Mouse (Mus musculus): ENCODE data around the gene Rimbp2. TPM values are rescaled to one million over a fixed set of nuclear protein-coding genes. Genes with fewer than 3 reads are reported as not detected.
"Not testable (repeated sequence)": the region's sequence is repeated elsewhere in the genome, so short reads cannot be mapped to it uniquely, and the experiment has no call there.

Rimbp2 gene
- polyA plus RNA-seq (2015; fragmentation: Nextera tagmentation; extraction: Ambion mirVana) = 0.98 and 1.5 TPM in 2 replicates

DNA sequence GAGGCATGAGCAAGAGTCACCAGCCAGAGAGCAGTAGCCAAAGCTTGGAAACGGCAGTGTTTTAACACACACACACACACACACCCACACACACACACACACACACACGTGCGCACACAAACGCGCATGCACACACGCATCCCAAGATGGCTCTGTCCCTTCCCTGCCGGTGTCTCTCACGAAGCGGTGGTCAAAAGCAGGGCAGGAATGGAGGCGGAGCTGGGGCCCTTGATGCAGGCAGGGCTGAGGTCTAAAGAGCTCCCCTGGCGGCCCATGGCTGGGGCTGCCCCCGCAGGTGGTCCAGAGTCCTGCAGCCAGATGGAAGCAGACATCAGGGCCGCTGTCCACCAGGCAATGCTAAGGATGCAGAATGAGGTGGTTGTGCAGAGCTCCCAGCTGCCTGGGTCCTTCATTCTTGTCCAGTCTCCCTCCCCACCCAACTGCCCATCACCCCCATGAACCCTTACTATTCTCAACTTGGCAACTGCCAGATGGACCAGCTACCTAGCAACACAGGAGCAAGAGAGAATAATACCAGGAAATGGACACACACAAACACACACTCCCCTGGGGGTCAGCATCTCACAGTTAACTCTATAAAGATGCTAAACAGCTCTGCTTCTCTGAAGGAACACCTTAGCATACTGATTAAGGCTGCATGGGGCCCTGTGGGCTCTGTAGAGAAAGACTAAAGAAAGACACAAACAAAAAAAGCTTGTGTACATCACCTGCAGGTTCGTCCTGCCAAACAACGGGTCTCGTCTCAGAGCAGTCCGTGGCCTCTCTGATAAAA, at the start of gene Rimbp2:
Rimbp2 (minus strand) TSS at position 209 of the 793 bp plus-strand sequence.
- 12% methylated on average over 17 of the region's 17 CpGs for WGBS
- 0 out of 2 replicates have a peak within 1 kb of the TSS, but pooled peaks have one; percentile 15 for H3K9ac ChIP-seq
- H3K36me3 ChIP-seq = no peaks in the 10 kb centered on the region
- ATAC-seq = peak; percentile 70
- no peaks in the 10 kb centered on the region; the same call in 1 of the 2 replicates for H3K4me1 ChIP-seq (replicated peaks)
- no peaks in the 10 kb centered on the region for H3K27me3 ChIP-seq (replicated peaks)
- H3K4me2 ChIP-seq (replicated peaks) = peak within 1 kb of the TSS; percentile 66
- H3K9me3 ChIP-seq = no peaks in the 10 kb centered on the region
- H3K4me3 ChIP-seq (replicated peaks) = peak within 1 kb of the TSS; percentile 25
- no peak within 1 kb of the TSS for H3K27ac ChIP-seq

DNA sequence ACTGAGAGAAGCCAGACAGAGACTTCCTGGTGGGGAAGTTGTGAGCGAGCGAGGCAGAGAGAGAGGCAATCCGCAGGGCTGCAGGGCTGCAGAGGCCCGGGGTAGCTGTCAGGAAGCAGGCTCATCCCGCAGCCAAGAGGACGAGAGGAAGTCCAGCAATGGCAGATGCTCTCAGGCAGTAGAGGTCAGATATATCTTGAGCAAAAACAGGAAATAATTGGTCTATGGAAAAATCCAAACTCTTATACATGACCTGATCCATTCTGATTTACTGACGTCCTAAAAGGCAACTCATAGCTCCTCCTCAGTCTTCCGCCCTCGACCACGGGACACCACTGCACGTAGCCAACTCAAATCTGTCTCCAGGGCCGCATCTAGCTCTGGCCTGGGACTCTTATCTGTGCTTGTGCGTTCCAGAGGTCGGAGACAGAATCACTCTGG, 49.3 kb upstream of the Rimbp2 start:
- Histone ChIP-seq H3K4me2 (replicated peaks) (0 out of 2 replicates have a peak overlapping the region, but pooled peaks have one; percentile 17), H3K9ac (no peak overlapping the region), H3K4me3 (replicated peaks) (no peak overlapping the region), H3K4me1 (replicated peaks) (peaks cover 24% of the 10 kb centered on the region), H3K36me3 (peaks cover 3% of the 10 kb centered on the region; the same call in 1 of the 2 replicates), H3K9me3 (no peaks in the 10 kb centered on the region), H3K27me3 (replicated peaks) (no peaks in the 10 kb centered on the region), H3K27ac (peak overlapping the region; percentile 68)
- WGBS = 42% methylated on average over 14 of the region's 14 CpGs
- ATAC-seq = peak; percentile 49

DNA sequence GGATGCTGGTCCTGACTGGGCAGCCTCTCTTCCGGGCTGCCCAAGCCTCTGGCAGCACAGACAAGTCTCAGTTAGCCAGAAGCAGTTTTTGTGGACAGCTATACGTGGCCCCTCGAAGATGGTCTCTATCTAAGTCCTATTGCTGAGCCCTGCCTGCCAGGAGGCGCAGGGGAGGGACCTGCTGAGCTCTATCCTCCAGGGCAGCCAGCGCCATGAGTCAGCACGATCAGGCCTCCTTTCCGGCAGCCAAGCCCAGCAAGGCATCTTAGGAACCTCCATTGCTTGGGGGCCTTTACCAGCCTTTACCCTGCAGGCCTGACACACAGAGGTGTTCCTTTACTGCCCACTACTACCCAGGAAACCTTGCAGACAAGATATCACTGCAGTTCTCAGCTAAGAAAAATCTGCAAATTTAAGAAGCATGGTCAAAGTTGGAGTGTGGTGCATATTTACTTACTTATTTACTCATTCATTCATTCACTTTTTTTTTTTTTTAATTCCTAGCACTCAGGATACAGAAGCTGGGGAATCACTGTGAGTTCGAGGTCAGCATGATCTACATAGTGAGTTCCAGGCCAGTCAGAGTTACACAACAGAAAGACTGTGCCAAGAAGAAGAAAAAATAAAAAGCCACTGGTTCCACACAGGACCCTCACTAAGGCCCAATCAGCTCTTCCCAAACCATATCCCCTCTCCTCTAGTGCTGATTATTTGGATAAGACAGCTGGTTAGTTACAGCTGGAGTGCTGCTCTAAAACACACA, 47.6 kb upstream of the Rimbp2 start:
- Histone ChIP-seq H3K36me3 (peaks cover 3% of the 10 kb centered on the region; the same call in 1 of the 2 replicates), H3K9ac (no peak overlapping the region), H3K27me3 (replicated peaks) (no peaks in the 10 kb centered on the region), H3K4me1 (replicated peaks) (peaks cover 20% of the 10 kb centered on the region), H3K4me3 (replicated peaks) (no peak overlapping the region), H3K4me2 (replicated peaks) (no peak overlapping the region), H3K27ac (no peak overlapping the region), H3K9me3 (no peaks in the 10 kb centered on the region)
- peak; percentile 67; the same call in 1 of the 2 replicates for ATAC-seq
- 54% methylated on average over 8 of the region's 8 CpGs for WGBS

DNA sequence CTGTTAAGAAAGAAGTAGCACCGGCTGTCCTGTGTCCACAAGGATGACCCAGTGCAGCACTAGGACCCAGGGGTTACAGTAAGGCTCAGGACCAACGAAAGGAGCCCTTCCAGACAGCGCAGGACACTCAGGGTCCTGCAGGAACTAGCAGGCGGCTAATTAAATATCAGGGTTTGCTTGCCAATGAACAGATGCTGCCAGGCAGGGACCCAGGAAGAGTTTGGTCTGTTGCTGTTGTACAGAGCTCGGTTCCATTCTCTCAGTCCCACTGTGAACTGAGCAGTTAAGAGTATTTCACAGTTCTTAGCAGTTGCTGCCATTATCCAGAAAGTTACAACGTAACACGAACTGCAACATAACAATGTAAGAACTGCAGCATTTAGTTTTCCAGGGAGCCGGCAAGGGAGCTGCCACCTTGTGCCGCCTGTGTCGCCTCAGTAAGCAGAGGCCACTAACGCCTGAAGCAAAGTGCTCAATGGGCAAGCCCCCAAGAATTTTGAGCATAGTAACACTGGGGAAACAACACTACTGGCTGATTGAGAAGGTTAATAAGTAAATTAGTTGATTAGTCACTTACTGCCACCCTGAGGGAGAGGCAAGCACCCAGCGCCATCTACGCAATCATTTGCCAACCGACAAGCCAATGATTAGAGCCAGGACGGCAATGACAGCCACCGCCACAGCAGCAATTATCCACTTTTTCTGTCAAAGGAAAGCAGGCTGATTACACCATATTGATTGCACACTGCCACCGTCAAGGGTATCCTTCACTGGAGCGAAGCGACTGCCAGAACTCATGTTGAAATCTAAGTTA, 34.1 kb upstream of the Rimbp2 start:
- Histone ChIP-seq H3K4me3 (replicated peaks) (no peak overlapping the region), H3K9me3 (no peaks in the 10 kb centered on the region), H3K4me1 (replicated peaks) (no peaks in the 10 kb centered on the region), H3K27me3 (replicated peaks) (no peaks in the 10 kb centered on the region), H3K9ac (no peak overlapping the region), H3K36me3 (peaks cover 9% of the 10 kb centered on the region; the same call in 1 of the 2 replicates), H3K4me2 (replicated peaks) (no peak overlapping the region), H3K27ac (no peak overlapping the region)
- ATAC-seq = no peak
- whole genome bisulfite sequencing = 79% methylated on average over 19 of the region's 19 CpGs

DNA sequence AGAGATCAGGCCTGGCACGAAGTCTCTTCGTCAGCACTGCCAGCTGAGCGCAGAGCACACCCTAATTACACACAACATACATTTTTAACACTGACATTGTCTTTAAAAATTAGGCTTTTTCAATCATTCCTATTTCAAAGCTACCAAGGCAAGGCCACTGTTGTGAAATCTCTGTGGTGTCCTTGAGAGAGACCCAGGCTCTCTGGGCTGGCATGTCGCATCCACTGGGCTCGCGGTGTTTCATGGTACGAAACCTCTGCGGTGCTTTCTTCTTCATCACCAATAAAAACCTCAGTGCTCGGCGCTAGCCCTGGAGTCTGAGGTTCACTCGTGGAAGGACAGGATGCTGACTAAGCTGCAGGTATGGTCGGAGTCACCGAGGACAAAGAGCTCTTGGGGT, 32.7 kb upstream of the Rimbp2 start:
- no peaks in the 10 kb centered on the region for H3K27me3 ChIP-seq (replicated peaks)
- 94% methylated on average over 13 of the region's 13 CpGs for WGBS
- no peak for ATAC-seq
- no peak overlapping the region for H3K9ac ChIP-seq
- H3K4me3 ChIP-seq (replicated peaks) = no peak overlapping the region
- 0 out of 2 replicates have a peak, but pooled peaks cover 2% of the 10 kb centered on the region for H3K4me1 ChIP-seq (replicated peaks)
- no peaks in the 10 kb centered on the region for H3K9me3 ChIP-seq
- H3K4me2 ChIP-seq (replicated peaks) = no peak overlapping the region
- H3K36me3 ChIP-seq = peaks cover 4% of the 10 kb centered on the region; the same call in 1 of the 2 replicates
- H3K27ac ChIP-seq = no peak overlapping the region

DNA sequence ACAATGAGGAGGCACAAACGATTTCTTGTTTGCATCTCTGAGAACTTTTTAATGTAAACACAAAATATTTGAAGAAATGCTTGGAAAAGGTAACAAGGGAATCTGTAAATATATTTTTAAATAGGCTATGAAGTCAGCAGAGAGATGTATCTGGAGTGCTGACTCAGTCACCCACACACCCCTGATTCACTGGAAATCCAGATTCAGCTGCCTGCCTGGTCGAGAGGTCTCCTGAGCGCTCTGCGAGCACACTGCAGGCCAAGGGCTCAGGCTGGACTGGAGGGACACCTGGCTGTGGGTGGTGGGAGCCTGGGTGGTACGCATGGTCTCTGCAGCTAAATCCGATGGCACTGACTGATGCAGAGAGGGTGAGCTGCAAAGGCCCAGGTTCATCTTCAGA, 31.2 kb upstream of the Rimbp2 start:
- H3K9me3 ChIP-seq = no peaks in the 10 kb centered on the region
- no peaks in the 10 kb centered on the region; the same call in 1 of the 2 replicates for H3K36me3 ChIP-seq
- no peak overlapping the region for H3K4me3 ChIP-seq (replicated peaks)
- 0 out of 2 replicates have a peak, but pooled peaks cover 2% of the 10 kb centered on the region for H3K4me1 ChIP-seq (replicated peaks)
- ATAC-seq = no peak
- no peak overlapping the region for H3K27ac ChIP-seq
- H3K4me2 ChIP-seq (replicated peaks) = no peak overlapping the region
- no peak overlapping the region for H3K9ac ChIP-seq
- no peaks in the 10 kb centered on the region for H3K27me3 ChIP-seq (replicated peaks)
- WGBS = 86% methylated on average over 6 of the region's 6 CpGs

DNA sequence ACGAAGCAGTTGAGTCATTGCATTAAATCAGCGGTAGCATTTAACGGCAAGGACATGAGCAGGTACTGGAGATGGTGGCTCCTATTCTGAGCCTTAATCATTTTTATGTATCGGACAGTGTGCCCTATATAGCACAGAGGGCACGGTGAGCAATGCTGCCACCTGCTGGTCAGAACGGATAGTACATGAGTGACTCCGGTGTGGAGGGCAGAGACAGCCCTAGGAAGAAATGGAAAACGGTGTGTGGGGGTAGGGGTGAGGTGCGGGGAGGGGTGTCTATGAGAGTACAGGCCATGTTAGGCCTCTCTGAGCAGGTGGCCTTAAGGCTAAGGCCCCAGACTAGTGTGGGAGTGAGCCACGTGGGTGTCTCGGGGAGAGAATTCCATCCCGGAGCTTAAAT, 28.3 kb upstream of the Rimbp2 start:
- Histone ChIP-seq H3K9ac (no peak overlapping the region), H3K27me3 (replicated peaks) (no peaks in the 10 kb centered on the region), H3K4me1 (replicated peaks) (0 out of 2 replicates have a peak, but pooled peaks cover 2% of the 10 kb centered on the region), H3K27ac (no peak overlapping the region), H3K4me2 (replicated peaks) (no peak overlapping the region), H3K9me3 (no peaks in the 10 kb centered on the region), H3K36me3 (no peaks in the 10 kb centered on the region; the same call in 1 of the 2 replicates), H3K4me3 (replicated peaks) (no peak overlapping the region)
- WGBS = 23% methylated on average over 12 of the region's 12 CpGs
- ATAC-seq = peak; percentile 71

DNA sequence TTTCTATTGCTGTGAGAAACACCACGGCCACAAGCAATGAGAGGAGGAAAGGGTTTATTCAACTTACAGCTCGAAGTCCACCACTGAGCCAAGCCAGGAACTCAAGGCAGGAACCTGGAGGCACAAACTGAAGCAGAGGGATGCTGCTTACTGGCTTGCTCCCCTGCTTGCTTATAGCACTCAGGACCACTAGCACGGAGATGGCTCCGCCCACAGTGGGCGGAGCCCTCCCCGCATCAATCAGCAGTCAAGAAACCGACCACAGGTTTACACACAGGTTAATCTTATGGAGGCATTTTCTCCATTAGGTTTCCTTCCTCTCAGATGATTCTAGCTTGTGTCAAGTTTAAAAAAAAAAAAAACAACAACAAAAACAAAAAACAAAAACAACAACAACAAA, 27.6 kb upstream of the Rimbp2 start:
- no peak overlapping the region for H3K9ac ChIP-seq
- no peaks in the 10 kb centered on the region for H3K9me3 ChIP-seq
- no peak for ATAC-seq
- H3K4me2 ChIP-seq (replicated peaks) = no peak overlapping the region
- H3K4me1 ChIP-seq (replicated peaks) = 0 out of 2 replicates have a peak, but pooled peaks cover 2% of the 10 kb centered on the region
- no peaks in the 10 kb centered on the region for H3K27me3 ChIP-seq (replicated peaks)
- 62% methylated on average over 7 of the region's 7 CpGs for whole genome bisulfite sequencing
- H3K4me3 ChIP-seq (replicated peaks) = no peak overlapping the region
- no peak overlapping the region for H3K27ac ChIP-seq
- H3K36me3 ChIP-seq = no peaks in the 10 kb centered on the region; the same call in 1 of the 2 replicates

DNA sequence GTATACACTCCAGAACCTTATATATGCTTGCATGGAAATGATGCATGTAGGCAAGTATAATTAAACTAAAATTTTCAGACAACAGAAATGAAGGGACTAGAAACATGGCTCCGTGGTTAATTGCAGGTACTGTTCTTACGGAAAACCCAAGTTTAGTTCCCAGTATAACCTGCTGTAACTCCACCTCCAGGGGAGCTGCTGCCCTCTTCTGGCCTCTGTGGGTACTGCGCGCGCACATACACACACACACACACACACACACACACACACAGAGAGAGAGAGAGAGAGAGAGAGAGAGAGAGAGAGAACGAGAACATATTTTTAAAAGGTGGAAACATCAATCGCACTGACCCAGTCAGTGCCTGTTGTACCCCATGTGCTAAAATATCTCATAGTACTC, 25.7 kb upstream of the Rimbp2 start:
- no peaks in the 10 kb centered on the region for H3K27me3 ChIP-seq (replicated peaks)
- 0 out of 2 replicates have a peak, but pooled peaks cover 2% of the 10 kb centered on the region for H3K4me1 ChIP-seq (replicated peaks)
- H3K4me2 ChIP-seq (replicated peaks) = no peak overlapping the region
- WGBS = 94% methylated on average over 7 of the region's 7 CpGs
- H3K9me3 ChIP-seq = no peaks in the 10 kb centered on the region
- no peak overlapping the region for H3K9ac ChIP-seq
- no peak overlapping the region for H3K27ac ChIP-seq
- H3K36me3 ChIP-seq = no peaks in the 10 kb centered on the region
- ATAC-seq = no peak
- no peak overlapping the region for H3K4me3 ChIP-seq (replicated peaks)

DNA sequence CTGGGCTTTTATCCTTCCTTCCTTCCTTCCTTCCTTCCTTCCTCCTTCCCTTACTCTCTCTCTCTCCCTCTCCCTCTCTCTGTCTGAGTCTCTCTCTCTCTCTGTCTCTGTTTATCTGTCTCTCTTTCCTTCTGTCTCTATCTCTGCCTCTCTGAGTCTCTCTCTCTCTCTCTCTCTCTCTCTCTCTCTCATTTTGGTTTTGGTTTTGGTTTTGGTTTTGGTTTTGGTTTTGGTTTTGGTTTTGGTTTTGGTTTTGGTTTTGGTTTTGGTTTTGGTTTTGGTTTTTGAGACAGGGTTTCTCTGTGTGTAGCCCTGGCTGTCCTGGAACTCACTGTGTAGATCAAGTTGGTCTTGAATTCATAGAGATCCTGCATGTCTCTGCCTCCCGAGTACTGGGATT, 24.2 kb upstream of the Rimbp2 start:
- not testable (repeated sequence) for H3K27me3 ChIP-seq (replicated peaks); H3K4me1 ChIP-seq (replicated peaks); H3K9me3 ChIP-seq; H3K36me3 ChIP-seq; H3K4me3 ChIP-seq (replicated peaks); H3K4me2 ChIP-seq (replicated peaks); H3K27ac ChIP-seq; H3K9ac ChIP-seq; ATAC-seq
- WGBS = 65% methylated on average over 1 of the region's 1 CpGs

DNA sequence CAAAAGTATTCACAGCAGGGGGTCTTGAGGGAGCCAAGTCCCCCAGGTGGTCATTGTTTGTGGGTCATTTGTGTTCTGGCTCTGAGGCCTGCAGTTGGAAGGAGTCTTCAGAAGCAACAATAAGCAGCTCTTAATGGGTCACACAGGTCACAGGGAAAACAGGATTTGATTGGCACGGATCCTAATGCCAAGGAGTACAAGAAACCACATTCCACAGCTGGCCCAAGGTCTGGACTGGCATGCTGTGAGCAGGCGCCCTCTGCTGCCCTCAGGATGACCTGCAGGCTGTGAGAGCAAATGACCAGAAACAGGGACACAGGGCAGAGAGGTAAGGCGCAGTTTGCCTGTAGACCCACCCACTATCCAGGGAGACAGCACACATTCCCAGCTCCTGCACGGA, 23.0 kb upstream of the Rimbp2 start:
- Histone ChIP-seq H3K36me3 (no peaks in the 10 kb centered on the region), H3K4me2 (replicated peaks) (no peak overlapping the region), H3K27me3 (replicated peaks) (no peaks in the 10 kb centered on the region), H3K4me3 (replicated peaks) (no peak overlapping the region), H3K9me3 (no peaks in the 10 kb centered on the region), H3K4me1 (replicated peaks) (no peaks in the 10 kb centered on the region), H3K9ac (no peak overlapping the region), H3K27ac (no peak overlapping the region)
- 28% methylated on average over 4 of the region's 4 CpGs for WGBS
- no peak for ATAC-seq

All from intestine, embryonic 15.5 days (tissue).